Mouse (Mus musculus) heart, embryonic 16.5 days (tissue): ENCODE measurements at regions not wholly inside any gene's neighbourhood (a gene's known extent, or its start where the extent isn't known, plus 50 kb on each side); places are given as distances from the start of the nearest gene placed in this dataset.

Experiments used
- ATAC-seq: fragments of 200-750 bp; cut with Nextera tagmentation; replicated peaks from 2 replicates; pipeline ENCODE4 v1.8.0; 2017; ENCODE audit warnings: moderate number of reproducible peaks; ENCODE audit not compliant: insufficient read depth, low FRiP score; ENCODE audit errors: extremely low read depth
- H3K27ac ChIP-seq: fragments of 300-500 bp; sonication (generic); 2 replicates; pipeline ENCODE4 v1.5.1; 2014; ENCODE audit warnings: mild to moderate bottlenecking, low read length, control low read depth, moderate library complexity
- H3K27me3 ChIP-seq: fragments of 300-500 bp; sonication (generic); 2 replicates; pipeline ENCODE4 v1.6.1; 2014; ENCODE audit warnings: low read length, mixed read lengths; ENCODE audit not compliant: control insufficient read depth, insufficient read depth
- H3K36me3 ChIP-seq: fragments of 300-500 bp; sonication (generic); 2 replicates; pipeline ENCODE4 v1.6.1; 2014; ENCODE audit not compliant: control insufficient read depth, insufficient read depth
- H3K4me1 ChIP-seq: fragments of 300-500 bp; sonication (generic); 2 replicates; pipeline ENCODE4 v1.6.1; 2014; ENCODE audit warnings: low read length, mixed read lengths; ENCODE audit not compliant: control insufficient read depth, insufficient read depth
- H3K4me2 ChIP-seq: fragments of 300-500 bp; sonication (generic); 2 replicates; pipeline ENCODE4 v1.6.1; 2014; ENCODE audit warnings: low read depth, mild to moderate bottlenecking, control low read depth, low read length
- H3K4me3 ChIP-seq: fragments of 300-500 bp; sonication (generic); 2 replicates; pipeline ENCODE4 v1.5.1; 2014; ENCODE audit warnings: mild to moderate bottlenecking, control low read depth, low read length
- H3K9ac ChIP-seq: fragments of 300-500 bp; sonication (generic); 2 replicates; pipeline ENCODE4 v1.6.1; 2014; ENCODE audit warnings: low read length, control low read depth
- H3K9me3 ChIP-seq: fragments of 300-500 bp; sonication (generic); replicated peaks from 2 replicates; pipeline ENCODE4 v1.6.1; 2016; ENCODE audit warnings: low read length; ENCODE audit not compliant: control insufficient read depth
- WGBS: fragments of 180-500 bp; shearing (Covaris S2); extraction: QIAGEN DNeasy Blood & Tissue Kit; methylation state at CpG from one replicate; pipeline ENCODE4 v1.1.7; 2014; 5-methylcytosine and 5-hydroxymethylcytosine counted together

GRCm38 (mm10) chr4:105316478-105317206, 159.5 kb downstream of the Plpp3 start:
- no peak overlapping the region for H3K4me2 ChIP-seq

GRCm38 (mm10) chr4:105318421-105318820, 161.3 kb downstream of the Plpp3 start:
- Histone ChIP-seq H3K27me3 (no peaks in the 10 kb centered on the region), H3K27ac (no peak overlapping the region), H3K4me3 (no peak overlapping the region), H3K36me3 (no peaks in the 10 kb centered on the region), H3K4me1 (peaks cover 3% of the 10 kb centered on the region; the same call in 1 of the 2 replicates), H3K4me2 (no peak overlapping the region), H3K9me3 (no peaks in the 10 kb centered on the region), H3K9ac (no peak overlapping the region)
- 86% methylated on average over 2 of the region's 2 CpGs for WGBS
- ATAC-seq = no peak

More at GRCm38 (mm10) chr4:105316478-105317206, 159.5 kb downstream of the Plpp3 start:
- no peak overlapping the region for H3K4me3 ChIP-seq
- WGBS = 58% methylated on average over 12 of the region's 12 CpGs
- H3K27me3 ChIP-seq = no peaks in the 10 kb centered on the region
- peaks cover 7% of the 10 kb centered on the region; the same call in 1 of the 2 replicates for H3K4me1 ChIP-seq
- no peaks in the 10 kb centered on the region for H3K9me3 ChIP-seq
- no peak for ATAC-seq
- no peaks in the 10 kb centered on the region for H3K36me3 ChIP-seq
- no peak overlapping the region for H3K27ac ChIP-seq
- H3K9ac ChIP-seq = no peak overlapping the region

DNA sequence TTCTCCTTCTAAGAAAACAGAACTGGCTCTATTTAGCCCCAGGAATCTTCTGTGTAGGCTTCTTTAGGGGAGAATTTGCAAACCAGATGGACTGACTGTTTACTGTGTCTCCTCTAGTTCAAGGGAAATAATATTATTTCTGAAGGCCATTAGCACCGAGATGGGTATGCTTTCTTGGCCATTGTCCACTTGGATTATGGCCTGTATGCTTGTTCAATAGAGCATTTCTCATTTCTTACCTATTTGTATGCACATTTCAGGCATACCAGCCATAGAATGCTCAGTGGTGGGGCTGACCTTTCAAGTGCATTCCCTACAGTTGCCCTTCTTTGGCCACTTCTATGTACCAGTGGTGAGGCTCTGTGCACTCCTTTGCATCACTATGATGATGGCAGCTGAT, 166.3 kb downstream of the Plpp3 start:
- H3K9me3 ChIP-seq = no peaks in the 10 kb centered on the region
- no peak overlapping the region for H3K27ac ChIP-seq
- 64% methylated on average over 1 of the region's 1 CpGs for WGBS
- no peaks in the 10 kb centered on the region for H3K4me1 ChIP-seq
- H3K9ac ChIP-seq = no peak overlapping the region
- H3K36me3 ChIP-seq = no peaks in the 10 kb centered on the region
- ATAC-seq = no peak
- H3K4me2 ChIP-seq = no peak overlapping the region
- no peak overlapping the region for H3K4me3 ChIP-seq
- no peaks in the 10 kb centered on the region for H3K27me3 ChIP-seq

- no peaks in the 10 kb centered on the region for H3K9me3 ChIP-seq
- 0 out of 2 replicates have a peak, but pooled peaks cover 4% of the 10 kb centered on the region for H3K4me1 ChIP-seq
- no peak overlapping the region for H3K4me2 ChIP-seq
- H3K9ac ChIP-seq = no peak overlapping the region
- 70% methylated on average over 3 of the region's 3 CpGs for WGBS
- H3K4me3 ChIP-seq = no peak overlapping the region
- no peaks in the 10 kb centered on the region for H3K36me3 ChIP-seq
- no peak overlapping the region for H3K27ac ChIP-seq
- ATAC-seq = no peak
- H3K27me3 ChIP-seq = no peaks in the 10 kb centered on the region
Observed at GRCm38 (mm10) chr4:105326989-105327388, 169.8 kb downstream of the Plpp3 start.

GRCm38 (mm10) chr4:105327711-105328471, 170.7 kb downstream of the Plpp3 start:
- Histone ChIP-seq H3K4me2 (no peak overlapping the region), H3K4me1 (0 out of 2 replicates have a peak, but pooled peaks cover 4% of the 10 kb centered on the region), H3K36me3 (no peaks in the 10 kb centered on the region), H3K9me3 (no peaks in the 10 kb centered on the region), H3K27ac (peak overlapping the region; percentile 31; the same call in 1 of the 2 replicates), H3K4me3 (no peak overlapping the region), H3K27me3 (no peaks in the 10 kb centered on the region), H3K9ac (no peak overlapping the region)
- ATAC-seq = no peak
- WGBS = 74% methylated on average over 5 of the region's 5 CpGs

- H3K27me3 ChIP-seq = no peaks in the 10 kb centered on the region
- H3K4me3 ChIP-seq = no peak overlapping the region
- ATAC-seq = peak; percentile 80
- H3K36me3 ChIP-seq = no peaks in the 10 kb centered on the region
- no peak overlapping the region; the same call in 1 of the 2 replicates for H3K27ac ChIP-seq
- 0 out of 2 replicates have a peak, but pooled peaks cover 4% of the 10 kb centered on the region for H3K4me1 ChIP-seq
- H3K9me3 ChIP-seq = no peaks in the 10 kb centered on the region
- WGBS = 50% methylated on average over 10 of the region's 10 CpGs
- no peak overlapping the region for H3K9ac ChIP-seq
- H3K4me2 ChIP-seq = no peak overlapping the region
Observed at GRCm38 (mm10) chr4:105328776-105329175, 171.6 kb downstream of the Plpp3 start.

- Histone ChIP-seq H3K9ac (no peak overlapping the region), H3K4me1 (0 out of 2 replicates have a peak, but pooled peaks cover 4% of the 10 kb centered on the region), H3K4me2 (no peak overlapping the region), H3K4me3 (no peak overlapping the region), H3K27me3 (no peaks in the 10 kb centered on the region), H3K36me3 (no peaks in the 10 kb centered on the region), H3K27ac (no peak overlapping the region), H3K9me3 (no peaks in the 10 kb centered on the region)
- WGBS = 87% methylated on average over 10 of the region's 10 CpGs
- ATAC-seq = no peak
Observed at GRCm38 (mm10) chr4:105332081-105332480, 174.9 kb downstream of the Plpp3 start.

DNA sequence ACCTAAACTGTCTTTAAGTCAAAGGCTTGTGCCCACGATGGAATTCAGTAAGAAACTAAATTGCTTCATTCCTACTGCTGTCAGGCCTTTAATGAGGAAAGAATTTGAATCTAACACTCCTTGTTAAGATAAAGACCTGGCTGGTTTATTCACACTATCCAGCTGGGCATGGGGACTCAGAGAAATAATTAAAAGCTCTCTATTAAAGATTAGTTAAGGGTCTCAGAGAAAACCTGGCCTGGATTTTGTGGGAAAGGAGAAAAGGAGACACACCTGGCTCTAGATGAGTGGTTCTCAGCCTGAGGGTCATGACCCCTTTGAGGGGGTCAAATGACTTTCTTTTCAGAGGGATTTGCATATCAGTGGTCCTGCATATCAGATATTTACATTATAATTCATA, 178.7 kb downstream of the Plpp3 start:
- WGBS = 30% methylated on average over 1 of the region's 1 CpGs
- Histone ChIP-seq H3K4me3 (no peak overlapping the region), H3K36me3 (no peaks in the 10 kb centered on the region), H3K27me3 (no peaks in the 10 kb centered on the region), H3K9ac (no peak overlapping the region), H3K4me1 (peaks cover 3% of the 10 kb centered on the region; the same call in 1 of the 2 replicates), H3K27ac (no peak overlapping the region), H3K9me3 (no peaks in the 10 kb centered on the region), H3K4me2 (no peak overlapping the region)
- ATAC-seq = no peak

DNA sequence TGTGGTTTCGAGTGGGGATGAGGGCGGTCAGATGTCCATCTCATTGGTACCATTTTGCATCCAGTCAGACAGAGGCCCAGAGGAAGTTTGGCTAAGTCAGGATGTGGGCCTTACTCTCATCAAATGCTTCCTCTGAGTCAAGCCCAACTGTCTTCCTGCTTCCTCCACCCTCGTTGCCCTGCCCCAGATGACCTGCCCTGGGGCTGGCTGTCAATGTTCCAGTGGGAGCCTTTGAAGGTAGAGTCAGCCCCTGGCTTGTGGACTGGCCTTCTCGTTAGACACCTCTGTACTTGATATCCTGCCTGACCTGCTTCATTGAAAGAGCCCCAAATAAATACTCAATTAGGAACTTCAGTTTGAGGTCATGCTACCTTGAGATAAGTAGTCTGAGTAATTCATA, 179.4 kb downstream of the Plpp3 start:
- H3K9ac ChIP-seq = no peak overlapping the region
- H3K4me2 ChIP-seq = no peak overlapping the region
- no peak for ATAC-seq
- 69% methylated on average over 4 of the region's 4 CpGs for WGBS
- H3K27ac ChIP-seq = no peak overlapping the region
- no peak overlapping the region for H3K4me3 ChIP-seq
- no peaks in the 10 kb centered on the region for H3K36me3 ChIP-seq
- H3K4me1 ChIP-seq = peaks cover 3% of the 10 kb centered on the region; the same call in 1 of the 2 replicates
- H3K27me3 ChIP-seq = no peaks in the 10 kb centered on the region
- no peaks in the 10 kb centered on the region for H3K9me3 ChIP-seq
